Mouse (Mus musculus): ENCODE measurements around the gene Gm10073. TPM values are rescaled to one million over a fixed set of nuclear protein-coding genes. Genes with fewer than 3 reads are reported as not detected.

Gene Gm10073
- polyA plus RNA-seq, 1 experiment from 2014 or later = 3.4 TPM

GRCm38 (mm10) chr8:106569006-106569405, 4.3 kb downstream of the Gm10073 start:
- H3K4me1 ChIP-seq = peaks cover 8% of the 10 kb centered on the region; the same call in 1 of the 2 replicates
- H3K9me3 ChIP-seq = no peaks in the 10 kb centered on the region
- H3K27me3 ChIP-seq = no peaks in the 10 kb centered on the region
- H3K4me2 ChIP-seq = no peak overlapping the region
- no peaks in the 10 kb centered on the region for H3K36me3 ChIP-seq (replicated peaks)
- no peak overlapping the region for H3K4me3 ChIP-seq (replicated peaks)
- H3K9ac ChIP-seq = no peak overlapping the region
- no peak for ATAC-seq (ENCODE audit: low FRiP score)
- no peak overlapping the region for H3K27ac ChIP-seq
- 34% methylated on average over 7 of the region's 7 CpGs for WGBS

- no peak for ATAC-seq (ENCODE audit: low FRiP score)
- Histone ChIP-seq H3K27ac (no peak overlapping the region), H3K4me2 (no peak overlapping the region), H3K9ac (no peak overlapping the region), H3K27me3 (no peaks in the 10 kb centered on the region), H3K4me1 (peaks cover 7% of the 10 kb centered on the region; the same call in 1 of the 2 replicates), H3K4me3 (replicated peaks) (no peak overlapping the region), H3K9me3 (peaks cover 1% of the 10 kb centered on the region; the same call in 1 of the 2 replicates), H3K36me3 (replicated peaks) (no peaks in the 10 kb centered on the region)
- 82% methylated on average over 3 of the region's 3 CpGs for WGBS
Measured at GRCm38 (mm10) chr8:106563691-106564182, 9.5 kb downstream of the Gm10073 start.

- H3K27me3 ChIP-seq = no peaks in the 10 kb centered on the region
- H3K9ac ChIP-seq = no peak overlapping the region
- ATAC-seq (ENCODE audit: low FRiP score) = no peak
- no peak overlapping the region for H3K4me3 ChIP-seq (replicated peaks)
- H3K4me1 ChIP-seq = peaks cover 4% of the 10 kb centered on the region; the same call in 1 of the 2 replicates
- H3K4me2 ChIP-seq = no peak overlapping the region
- 31% methylated on average over 21 of the region's 21 CpGs for WGBS
- peaks cover 10% of the 10 kb centered on the region for H3K9me3 ChIP-seq
- no peak overlapping the region for H3K27ac ChIP-seq
- H3K36me3 ChIP-seq (replicated peaks) = no peaks in the 10 kb centered on the region
Measured at GRCm38 (mm10) chr8:106561097-106561865, 12.0 kb downstream of the Gm10073 start.

- H3K9me3 ChIP-seq = peaks cover 10% of the 10 kb centered on the region
- peaks cover 4% of the 10 kb centered on the region; the same call in 1 of the 2 replicates for H3K4me1 ChIP-seq
- ATAC-seq (ENCODE audit: low FRiP score) = no peak
- no peak overlapping the region for H3K4me3 ChIP-seq (replicated peaks)
- WGBS = 74% methylated on average over 9 of the region's 9 CpGs
- no peak overlapping the region for H3K9ac ChIP-seq
- no peaks in the 10 kb centered on the region for H3K36me3 ChIP-seq (replicated peaks)
- no peaks in the 10 kb centered on the region for H3K27me3 ChIP-seq
- H3K4me2 ChIP-seq = no peak overlapping the region
- no peak overlapping the region for H3K27ac ChIP-seq
Measured at GRCm38 (mm10) chr8:106559844-106560243, 13.4 kb downstream of the Gm10073 start.

GRCm38 (mm10) chr8:106556068-106556645, 17.1 kb downstream of the Gm10073 start:
- no peak for ATAC-seq (ENCODE audit: low FRiP score)
- no peak overlapping the region for H3K4me3 ChIP-seq (replicated peaks)
- no peaks in the 10 kb centered on the region for H3K27me3 ChIP-seq
- no peak overlapping the region for H3K9ac ChIP-seq
- no peak overlapping the region for H3K27ac ChIP-seq
- H3K9me3 ChIP-seq = peaks cover 10% of the 10 kb centered on the region
- H3K4me2 ChIP-seq = no peak overlapping the region
- H3K36me3 ChIP-seq (replicated peaks) = no peaks in the 10 kb centered on the region
- peaks cover 1% of the 10 kb centered on the region; the same call in 1 of the 2 replicates for H3K4me1 ChIP-seq
- 83% methylated on average over 6 of the region's 7 CpGs for WGBS

GRCm38 (mm10) chr8:106554011-106554410, 19.2 kb downstream of the Gm10073 start:
- H3K4me1 ChIP-seq = no peaks in the 10 kb centered on the region

GRCm38 (mm10) chr8:106550906-106551305, 22.4 kb downstream of the Gm10073 start:
- Histone ChIP-seq H3K9ac (no peak overlapping the region), H3K4me1 (no peaks in the 10 kb centered on the region), H3K4me3 (replicated peaks) (no peak overlapping the region), H3K27ac (no peak overlapping the region), H3K27me3 (no peaks in the 10 kb centered on the region), H3K9me3 (no peaks in the 10 kb centered on the region), H3K36me3 (replicated peaks) (no peaks in the 10 kb centered on the region), H3K4me2 (no peak overlapping the region)
- no peak for ATAC-seq (ENCODE audit: low FRiP score)
- WGBS = 98% methylated on average over 1 of the region's 1 CpGs

More at GRCm38 (mm10) chr8:106554011-106554410, 19.2 kb downstream of the Gm10073 start:
- Histone ChIP-seq H3K4me2 (no peak overlapping the region), H3K36me3 (replicated peaks) (no peaks in the 10 kb centered on the region), H3K27ac (no peak overlapping the region), H3K4me3 (replicated peaks) (no peak overlapping the region), H3K27me3 (no peaks in the 10 kb centered on the region), H3K9ac (no peak overlapping the region), H3K9me3 (peaks cover 10% of the 10 kb centered on the region)
- no peak for ATAC-seq (ENCODE audit: low FRiP score)
- 95% methylated on average over 5 of the region's 5 CpGs for WGBS

GRCm38 (mm10) chr8:106548366-106548936, 24.8 kb downstream of the Gm10073 start:
- no peak overlapping the region for H3K4me3 ChIP-seq (replicated peaks)

GRCm38 (mm10) chr8:106546746-106547145, 26.5 kb downstream of the Gm10073 start:
- H3K36me3 ChIP-seq (replicated peaks) = no peaks in the 10 kb centered on the region
- no peaks in the 10 kb centered on the region for H3K27me3 ChIP-seq
- H3K4me2 ChIP-seq = no peak overlapping the region
- H3K4me1 ChIP-seq = no peaks in the 10 kb centered on the region
- WGBS = 94% methylated on average over 7 of the region's 7 CpGs
- H3K4me3 ChIP-seq (replicated peaks) = no peak overlapping the region
- no peak overlapping the region for H3K27ac ChIP-seq
- H3K9ac ChIP-seq = no peak overlapping the region
- ATAC-seq (ENCODE audit: low FRiP score) = no peak
- H3K9me3 ChIP-seq = no peaks in the 10 kb centered on the region

More at GRCm38 (mm10) chr8:106548366-106548936, 24.8 kb downstream of the Gm10073 start:
- H3K27me3 ChIP-seq = no peaks in the 10 kb centered on the region
- H3K4me1 ChIP-seq = no peaks in the 10 kb centered on the region
- no peaks in the 10 kb centered on the region for H3K36me3 ChIP-seq (replicated peaks)
- H3K9ac ChIP-seq = no peak overlapping the region
- 87% methylated on average over 10 of the region's 10 CpGs for WGBS
- ATAC-seq (ENCODE audit: low FRiP score) = no peak
- no peak overlapping the region for H3K27ac ChIP-seq
- H3K9me3 ChIP-seq = no peaks in the 10 kb centered on the region
- no peak overlapping the region for H3K4me2 ChIP-seq

- Histone ChIP-seq H3K9me3 (no peaks in the 10 kb centered on the region), H3K36me3 (replicated peaks) (no peaks in the 10 kb centered on the region), H3K4me1 (no peaks in the 10 kb centered on the region), H3K27me3 (no peaks in the 10 kb centered on the region), H3K9ac (no peak overlapping the region), H3K4me2 (no peak overlapping the region), H3K27ac (no peak overlapping the region), H3K4me3 (replicated peaks) (no peak overlapping the region)
- ATAC-seq (ENCODE audit: low FRiP score) = no peak
- 81% methylated on average over 2 of the region's 2 CpGs for WGBS
Measured at GRCm38 (mm10) chr8:106545149-106545548, 28.1 kb downstream of the Gm10073 start.

GRCm38 (mm10) chr8:106543043-106543442, 30.2 kb downstream of the Gm10073 start:
- no peaks in the 10 kb centered on the region for H3K9me3 ChIP-seq
- no peak for ATAC-seq (ENCODE audit: low FRiP score)
- WGBS = 75% methylated on average over 8 of the region's 8 CpGs

GRCm38 (mm10) chr8:106541002-106541401, 32.3 kb downstream of the Gm10073 start:
- 83% methylated on average over 11 of the region's 11 CpGs for WGBS

More at GRCm38 (mm10) chr8:106543043-106543442, 30.2 kb downstream of the Gm10073 start:
- Histone ChIP-seq H3K4me2 (no peak overlapping the region), H3K36me3 (replicated peaks) (no peaks in the 10 kb centered on the region), H3K9ac (no peak overlapping the region), H3K4me3 (replicated peaks) (no peak overlapping the region), H3K27ac (no peak overlapping the region), H3K27me3 (no peaks in the 10 kb centered on the region), H3K4me1 (no peaks in the 10 kb centered on the region)

More at GRCm38 (mm10) chr8:106541002-106541401, 32.3 kb downstream of the Gm10073 start:
- H3K4me3 ChIP-seq (replicated peaks) = no peak overlapping the region
- no peak overlapping the region for H3K4me2 ChIP-seq
- no peak overlapping the region for H3K27ac ChIP-seq
- H3K9me3 ChIP-seq = no peaks in the 10 kb centered on the region
- ATAC-seq (ENCODE audit: low FRiP score) = no peak
- H3K4me1 ChIP-seq = no peaks in the 10 kb centered on the region
- H3K9ac ChIP-seq = no peak overlapping the region
- H3K36me3 ChIP-seq (replicated peaks) = no peaks in the 10 kb centered on the region
- H3K27me3 ChIP-seq = no peaks in the 10 kb centered on the region
